Mouse (Mus musculus) liver, embryonic 12.5 days (tissue): ENCODE data around the gene Cldn12. TPM values are rescaled to one million over a fixed set of nuclear protein-coding genes. Genes with fewer than 3 reads are reported as not detected.

Experiments used
- ATAC-seq: fragments of 200-750 bp; cut with Nextera tagmentation; 2 replicates; pipeline ENCODE4 v1.8.0; 2017; ENCODE audit warnings: moderate number of reproducible peaks, mild to moderate bottlenecking, moderate library complexity
- H3K27ac ChIP-seq: fragments of 300-500 bp; sonication (generic); 2 replicates; pipeline ENCODE4 v1.5.1; 2016; ENCODE audit warnings: mild to moderate bottlenecking
- H3K27me3 ChIP-seq: fragments of 300-500 bp; sonication (generic); replicated peaks from 2 replicates; pipeline ENCODE4 v1.6.1; 2016; ENCODE audit warnings: mild to moderate bottlenecking, moderate library complexity
- H3K36me3 ChIP-seq: fragments of 300-500 bp; sonication (generic); 2 replicates; pipeline ENCODE4 v1.6.1; 2016; ENCODE audit warnings: mild to moderate bottlenecking, moderate library complexity
- H3K4me1 ChIP-seq: fragments of 300-500 bp; sonication (generic); 2 replicates; pipeline ENCODE4 v1.6.1; 2016
- H3K4me2 ChIP-seq: fragments of 300-500 bp; sonication (generic); 2 replicates; pipeline ENCODE4 v1.6.1; 2016; ENCODE audit warnings: mild to moderate bottlenecking, moderate library complexity
- H3K4me3 ChIP-seq: fragments of 300-500 bp; sonication (generic); 2 replicates; pipeline ENCODE4 v1.5.1; 2016; ENCODE audit warnings: mild to moderate bottlenecking, moderate library complexity
- H3K9ac ChIP-seq: fragments of 300-500 bp; sonication (generic); 2 replicates; pipeline ENCODE4 v1.6.1; 2016; ENCODE audit warnings: mild to moderate bottlenecking, moderate library complexity
- H3K9me3 ChIP-seq: fragments of 300-500 bp; sonication (generic); replicated peaks from 2 replicates; pipeline ENCODE4 v1.6.1; 2016; ENCODE audit warnings: mild to moderate bottlenecking, moderate library complexity
- WGBS: fragments of 180-500 bp; shearing (Covaris S2); methylation state at CpG from one replicate; pipeline ENCODE4 v1.1.7; 2016; ENCODE audit not compliant: insufficient replicate concordance; 5-methylcytosine and 5-hydroxymethylcytosine counted together
- polyA plus RNA-seq: library from polyadenylated mRNA; unstranded; fragments of >200 nt; fragmentation: Nextera tagmentation; extraction: Ambion mirVana; gene quantifications from 2 replicates; pipeline ENCODE4 v1.2.1, GENCODE M21; 2016

Gene Cldn12
- polyA plus RNA-seq, 1 experiment from 2014 or later = 10.8 TPM

DNA sequence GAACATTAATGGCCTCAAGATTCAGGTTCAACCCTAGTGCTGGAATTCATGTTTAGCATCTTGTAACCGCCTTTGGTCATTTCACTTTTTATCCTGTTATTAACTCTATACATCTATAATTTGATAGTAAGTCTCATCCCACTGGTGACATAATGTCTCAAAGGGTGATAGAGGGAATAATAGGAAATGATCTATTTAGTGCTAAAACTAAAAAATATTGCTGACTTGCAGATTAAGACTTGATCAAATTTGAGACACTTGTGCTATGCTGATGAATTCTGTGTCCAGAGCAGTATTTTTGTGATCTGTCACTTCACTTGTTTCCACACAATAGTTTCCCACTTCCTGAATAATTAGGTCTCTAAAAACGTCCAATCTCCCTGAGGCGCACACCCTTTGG is 3.4 kb downstream of the Cldn12 start:
- H3K9ac ChIP-seq = no peak overlapping the region
- 69% methylated on average over 3 of the region's 3 CpGs for WGBS
- H3K4me3 ChIP-seq = no peak overlapping the region
- H3K4me1 ChIP-seq = peaks cover 7% of the 10 kb centered on the region; the same call in 1 of the 2 replicates
- no peak overlapping the region for H3K4me2 ChIP-seq
- H3K36me3 ChIP-seq = peaks cover 10% of the 10 kb centered on the region
- no peaks in the 10 kb centered on the region for H3K9me3 ChIP-seq
- no peak overlapping the region for H3K27ac ChIP-seq
- H3K27me3 ChIP-seq = no peaks in the 10 kb centered on the region; the same call in 1 of the 2 replicates
- ATAC-seq = no peak

DNA sequence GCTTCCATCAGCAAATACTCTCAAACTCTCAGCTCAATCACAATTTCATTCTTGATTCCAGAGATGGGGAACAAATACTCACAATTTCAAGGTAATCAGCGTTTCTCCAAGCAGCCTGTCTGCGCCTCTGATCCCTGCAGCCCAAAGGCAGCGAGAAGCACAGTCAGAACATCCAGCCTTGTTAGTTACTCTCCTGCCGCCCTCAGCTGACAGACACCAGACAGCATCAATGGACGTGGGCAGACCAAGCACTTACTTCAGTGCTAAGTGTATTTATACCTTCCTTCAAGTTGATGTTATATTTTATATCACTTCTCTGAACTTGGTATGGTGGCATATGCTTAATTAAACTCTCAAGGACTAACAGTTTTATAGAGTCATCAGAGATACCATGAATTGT is 3.8 kb downstream of the Cldn12 start:
- no peak overlapping the region for H3K4me3 ChIP-seq
- 68% methylated on average over 5 of the region's 5 CpGs for WGBS
- H3K4me1 ChIP-seq = peaks cover 7% of the 10 kb centered on the region; the same call in 1 of the 2 replicates
- no peaks in the 10 kb centered on the region for H3K9me3 ChIP-seq
- no peak overlapping the region for H3K27ac ChIP-seq
- no peak for ATAC-seq
- H3K27me3 ChIP-seq = no peaks in the 10 kb centered on the region; the same call in 1 of the 2 replicates
- peaks cover 10% of the 10 kb centered on the region for H3K36me3 ChIP-seq
- H3K9ac ChIP-seq = no peak overlapping the region
- H3K4me2 ChIP-seq = no peak overlapping the region

DNA sequence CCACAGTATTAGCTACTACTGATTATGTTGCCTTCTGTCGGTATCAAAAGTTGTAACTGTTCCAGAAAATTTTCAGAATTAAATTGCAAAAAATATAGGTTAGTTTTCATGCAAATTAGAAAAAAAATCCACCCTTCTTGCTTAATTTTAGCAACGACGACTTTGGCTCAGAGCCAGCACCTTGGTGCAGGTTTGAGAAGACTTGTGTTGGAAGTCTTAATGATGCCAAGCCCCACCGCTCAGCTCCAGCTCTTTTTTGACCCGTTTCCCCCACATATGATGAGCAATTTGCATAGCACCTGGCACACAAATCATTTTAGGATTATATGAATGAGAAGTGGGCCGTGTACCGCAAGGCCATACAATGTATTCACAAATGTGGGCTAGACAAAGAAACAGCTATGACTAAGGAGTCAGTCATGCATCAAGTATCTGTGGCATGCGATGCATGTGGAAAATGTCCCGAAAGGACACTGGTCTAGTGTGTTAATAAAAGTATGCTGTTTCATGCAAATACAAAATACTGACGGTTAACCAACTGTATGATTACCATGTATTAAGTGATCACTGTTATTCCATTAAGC is 4.4 kb downstream of the Cldn12 start:
- ATAC-seq = no peak
- Histone ChIP-seq H3K27ac (no peak overlapping the region), H3K4me2 (no peak overlapping the region), H3K9me3 (no peaks in the 10 kb centered on the region), H3K9ac (no peak overlapping the region), H3K27me3 (no peaks in the 10 kb centered on the region; the same call in 1 of the 2 replicates), H3K4me1 (peaks cover 7% of the 10 kb centered on the region; the same call in 1 of the 2 replicates), H3K36me3 (peaks cover 10% of the 10 kb centered on the region), H3K4me3 (no peak overlapping the region)
- WGBS = 80% methylated on average over 10 of the region's 10 CpGs

DNA sequence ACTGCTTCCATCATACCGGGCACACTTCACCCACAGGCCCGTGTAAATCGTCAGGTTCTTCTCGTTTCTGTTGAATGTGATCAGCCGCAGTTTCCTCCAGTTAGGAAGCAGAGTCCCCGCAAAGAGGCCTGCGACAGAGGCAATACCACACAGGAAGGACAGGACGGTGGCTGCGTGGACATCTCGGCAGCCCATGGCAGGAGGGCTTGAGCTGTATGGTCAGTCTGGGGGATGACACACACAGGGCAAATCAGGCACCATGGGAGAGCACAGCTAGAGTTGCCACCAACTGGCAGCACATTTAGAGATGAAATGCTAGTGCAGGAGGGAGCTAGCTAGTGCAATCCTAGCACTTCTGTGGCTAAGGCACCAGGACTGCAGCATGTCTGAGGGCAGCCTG is 6.5 kb downstream of the Cldn12 start:
- no peak overlapping the region for H3K27ac ChIP-seq
- no peak overlapping the region for H3K4me3 ChIP-seq
- peaks cover 12% of the 10 kb centered on the region for H3K36me3 ChIP-seq
- no peaks in the 10 kb centered on the region for H3K9me3 ChIP-seq
- WGBS = 64% methylated on average over 10 of the region's 10 CpGs
- no peak; the same call in 1 of the 2 replicates for ATAC-seq
- no peaks in the 10 kb centered on the region for H3K27me3 ChIP-seq
- H3K4me1 ChIP-seq = no peaks in the 10 kb centered on the region
- no peak overlapping the region for H3K9ac ChIP-seq
- H3K4me2 ChIP-seq = no peak overlapping the region

DNA sequence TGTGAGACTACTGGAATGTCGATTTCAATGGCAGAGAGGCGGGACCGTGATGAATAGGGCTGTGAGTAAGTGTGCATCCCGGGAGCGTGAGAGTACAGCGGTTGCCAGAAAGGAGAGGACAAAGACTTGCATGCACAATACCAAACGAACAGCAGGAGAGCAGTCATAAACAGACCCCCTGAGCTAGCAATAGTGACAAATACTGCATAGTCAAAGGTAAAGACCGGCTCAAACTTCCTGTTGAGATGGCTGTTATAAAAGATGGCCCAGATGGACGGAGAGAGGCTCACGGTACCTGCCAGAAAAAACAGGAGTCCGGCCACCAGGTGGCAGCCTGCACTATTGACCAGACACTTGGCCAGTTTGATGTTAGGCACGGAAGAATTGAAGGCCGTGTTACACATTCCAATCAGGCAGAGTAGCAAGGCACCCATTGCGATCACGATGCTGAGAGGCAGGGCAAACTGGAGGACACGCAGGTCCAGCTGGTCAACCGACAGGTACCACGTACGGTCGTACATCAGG is 7.0 kb downstream of the Cldn12 start:
- Histone ChIP-seq H3K4me2 (no peak overlapping the region), H3K4me3 (no peak overlapping the region), H3K9ac (no peak overlapping the region), H3K4me1 (no peaks in the 10 kb centered on the region), H3K27me3 (no peaks in the 10 kb centered on the region), H3K9me3 (no peaks in the 10 kb centered on the region), H3K36me3 (peaks cover 12% of the 10 kb centered on the region), H3K27ac (no peak overlapping the region)
- 61% methylated on average over 20 of the region's 20 CpGs for WGBS
- no peak for ATAC-seq

DNA sequence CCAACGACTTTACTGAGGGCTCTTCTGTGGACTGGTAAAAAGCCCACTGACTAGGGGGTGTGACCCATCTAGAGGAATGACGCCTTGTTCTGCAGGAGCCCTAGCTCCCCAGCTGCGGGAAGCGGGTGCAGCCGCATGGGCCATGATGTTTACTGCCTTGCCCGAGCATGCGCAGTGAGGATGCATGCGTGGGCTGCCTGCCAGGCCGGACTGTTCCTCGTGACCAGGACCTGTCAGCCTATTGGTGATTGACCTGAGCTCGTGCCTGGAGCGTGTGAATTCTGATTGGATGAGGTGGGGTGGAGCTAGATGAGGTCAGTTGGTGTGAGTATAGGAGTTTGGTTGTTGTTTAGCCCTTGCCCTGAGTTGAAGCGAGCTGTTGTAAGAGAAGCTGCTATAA is 10.3 kb downstream of the Cldn12 start:
- Histone ChIP-seq H3K9ac (no peak overlapping the region), H3K36me3 (peaks cover 7% of the 10 kb centered on the region; the same call in 1 of the 2 replicates), H3K4me3 (no peak overlapping the region), H3K27me3 (no peaks in the 10 kb centered on the region), H3K4me1 (no peaks in the 10 kb centered on the region), H3K4me2 (no peak overlapping the region), H3K27ac (no peak overlapping the region), H3K9me3 (no peaks in the 10 kb centered on the region)
- 68% methylated on average over 13 of the region's 13 CpGs for WGBS
- ATAC-seq = no peak

DNA sequence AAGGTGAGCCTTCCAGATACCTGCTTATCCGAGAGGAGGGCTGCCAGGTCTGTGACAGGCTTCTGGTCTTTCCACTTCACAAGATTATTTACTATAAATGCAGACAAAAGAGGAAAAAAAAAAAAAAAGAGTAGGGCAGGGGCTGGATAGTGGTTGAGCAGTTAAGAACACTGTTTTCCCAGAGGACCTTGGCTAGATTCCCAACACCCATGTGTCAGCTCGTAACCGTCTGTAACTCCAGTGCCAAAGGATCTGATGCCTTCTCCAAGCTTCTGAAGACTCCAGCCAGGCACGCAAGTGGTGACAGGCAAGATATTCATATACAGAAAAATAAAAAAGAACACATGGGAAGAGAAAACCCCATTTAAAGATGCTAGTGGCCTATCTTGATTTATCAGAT is 11.4 kb downstream of the Cldn12 start:
- Histone ChIP-seq H3K27ac (no peak overlapping the region), H3K9ac (no peak overlapping the region), H3K36me3 (peaks cover 7% of the 10 kb centered on the region; the same call in 1 of the 2 replicates), H3K4me3 (no peak overlapping the region), H3K9me3 (no peaks in the 10 kb centered on the region), H3K4me2 (no peak overlapping the region), H3K4me1 (no peaks in the 10 kb centered on the region), H3K27me3 (no peaks in the 10 kb centered on the region)
- 73% methylated on average over 4 of the region's 4 CpGs for WGBS
- ATAC-seq = no peak

DNA sequence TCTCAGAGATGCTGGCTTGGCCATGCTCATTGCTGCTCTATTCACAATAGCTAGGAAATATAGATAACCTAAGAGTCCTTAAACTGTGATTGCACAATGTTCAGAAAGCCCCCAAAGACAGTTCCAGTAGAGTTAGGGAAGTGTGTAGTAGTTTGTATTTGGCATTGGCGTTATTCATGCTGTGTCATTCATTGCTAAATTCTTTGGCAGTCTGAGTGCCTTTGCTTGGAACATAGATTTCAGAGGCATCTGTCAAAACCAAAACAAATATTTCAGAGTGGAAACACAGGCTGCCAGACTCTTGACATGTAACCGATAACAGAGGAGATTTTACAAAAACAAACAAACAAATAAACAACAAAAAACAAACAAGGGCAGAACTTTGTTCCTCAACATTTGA is 13.2 kb downstream of the Cldn12 start:
- H3K9ac ChIP-seq = no peak overlapping the region
- H3K27ac ChIP-seq = no peak overlapping the region
- H3K4me2 ChIP-seq = no peak overlapping the region
- peaks cover 3% of the 10 kb centered on the region; the same call in 1 of the 2 replicates for H3K36me3 ChIP-seq
- 65% methylated on average over 2 of the region's 2 CpGs for WGBS
- no peak for ATAC-seq
- no peaks in the 10 kb centered on the region for H3K9me3 ChIP-seq
- no peaks in the 10 kb centered on the region for H3K27me3 ChIP-seq
- H3K4me3 ChIP-seq = no peak overlapping the region
- no peaks in the 10 kb centered on the region for H3K4me1 ChIP-seq

DNA sequence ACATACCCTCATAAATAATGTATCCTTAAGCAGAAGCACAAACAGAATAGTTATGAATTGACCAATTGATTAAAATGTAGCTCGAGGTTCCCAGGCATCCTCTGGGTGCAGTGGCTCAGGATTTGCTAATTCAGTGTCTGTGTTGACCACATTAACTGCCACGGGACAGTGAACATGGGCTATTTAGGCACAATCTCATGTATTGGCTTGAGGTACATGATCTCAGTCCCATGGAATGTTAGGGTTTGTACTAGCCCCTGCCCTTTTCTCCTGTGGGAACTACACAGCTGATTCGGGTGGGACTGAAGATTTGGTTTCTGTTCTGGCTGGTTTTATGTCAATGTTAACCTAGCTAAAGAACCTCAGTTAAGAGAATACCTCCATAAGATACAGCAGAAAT is 18.4 kb downstream of the Cldn12 start:
- Histone ChIP-seq H3K4me3 (no peak overlapping the region), H3K9me3 (no peaks in the 10 kb centered on the region), H3K27ac (no peak overlapping the region), H3K27me3 (no peaks in the 10 kb centered on the region), H3K4me1 (no peaks in the 10 kb centered on the region), H3K36me3 (no peaks in the 10 kb centered on the region), H3K4me2 (no peak overlapping the region), H3K9ac (no peak overlapping the region)
- ATAC-seq = no peak
- 48% methylated on average over 3 of the region's 3 CpGs for WGBS

DNA sequence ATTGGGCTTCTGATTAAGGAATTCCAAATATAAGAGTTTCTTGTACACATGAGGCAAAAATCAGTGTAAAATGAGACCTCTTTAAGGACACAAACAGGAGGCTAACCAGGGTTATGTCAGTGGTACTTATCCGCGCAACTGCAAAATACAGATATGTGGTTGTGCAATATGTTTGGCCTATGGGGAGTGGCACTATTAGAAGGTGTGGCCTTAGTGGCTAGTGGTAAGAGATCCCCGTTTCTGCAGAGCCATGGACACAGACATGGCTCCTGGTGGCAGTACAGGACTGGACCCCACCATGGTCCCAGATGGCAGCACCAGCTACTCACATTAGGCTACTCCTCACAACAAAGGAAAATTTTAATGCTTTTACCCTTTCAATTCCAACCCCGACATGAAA is 19.7 kb downstream of the Cldn12 start:
- no peaks in the 10 kb centered on the region for H3K4me1 ChIP-seq
- no peak overlapping the region for H3K4me3 ChIP-seq
- ATAC-seq = no peak

DNA sequence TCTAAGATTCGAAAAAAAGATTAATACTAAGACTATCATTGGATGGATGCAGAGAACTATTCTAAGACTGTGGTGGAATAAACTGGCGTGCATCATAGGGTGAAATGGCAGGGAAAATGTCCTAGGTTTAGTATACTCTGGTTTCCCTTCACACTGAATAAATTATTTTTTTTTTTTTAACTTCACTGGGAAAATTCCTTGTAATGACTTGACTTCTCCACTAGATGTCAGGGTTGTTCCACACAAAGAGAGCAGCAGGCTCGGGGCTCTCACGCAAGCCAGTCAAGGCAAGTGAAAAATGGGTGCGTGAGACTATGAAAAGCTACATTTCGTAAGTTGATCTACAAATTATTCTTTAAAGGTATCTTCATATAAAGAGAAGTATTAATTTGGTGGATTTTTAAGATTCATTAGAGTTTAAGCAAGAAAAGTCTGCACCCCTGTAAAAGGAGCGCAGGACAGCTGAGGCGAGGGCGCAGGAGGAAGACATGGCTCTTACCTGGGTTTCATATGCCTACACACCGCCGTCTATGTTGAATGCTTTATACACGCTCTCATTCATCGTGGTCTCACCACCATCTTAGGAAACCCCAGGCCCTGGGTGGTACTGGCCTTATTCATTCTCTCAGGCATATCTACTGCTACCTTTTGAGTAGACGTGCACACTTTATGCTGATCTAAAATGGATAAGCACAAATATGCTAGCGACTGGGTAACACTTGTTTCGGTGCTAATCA is 20.3 kb downstream of the Cldn12 start:
- Histone ChIP-seq H3K9me3 (no peaks in the 10 kb centered on the region), H3K36me3 (no peaks in the 10 kb centered on the region), H3K4me1 (no peaks in the 10 kb centered on the region), H3K9ac (no peak overlapping the region), H3K4me2 (no peak overlapping the region), H3K4me3 (no peak overlapping the region), H3K27me3 (no peaks in the 10 kb centered on the region), H3K27ac (no peak overlapping the region)
- 35% methylated on average over 16 of the region's 16 CpGs for WGBS
- no peak for ATAC-seq

More for the DNA sequence above, 19.7 kb downstream of the Cldn12 start:
- Histone ChIP-seq H3K27ac (no peak overlapping the region), H3K27me3 (no peaks in the 10 kb centered on the region), H3K9me3 (no peaks in the 10 kb centered on the region), H3K4me2 (no peak overlapping the region), H3K9ac (no peak overlapping the region), H3K36me3 (no peaks in the 10 kb centered on the region)
- 67% methylated on average over 4 of the region's 4 CpGs for WGBS

DNA sequence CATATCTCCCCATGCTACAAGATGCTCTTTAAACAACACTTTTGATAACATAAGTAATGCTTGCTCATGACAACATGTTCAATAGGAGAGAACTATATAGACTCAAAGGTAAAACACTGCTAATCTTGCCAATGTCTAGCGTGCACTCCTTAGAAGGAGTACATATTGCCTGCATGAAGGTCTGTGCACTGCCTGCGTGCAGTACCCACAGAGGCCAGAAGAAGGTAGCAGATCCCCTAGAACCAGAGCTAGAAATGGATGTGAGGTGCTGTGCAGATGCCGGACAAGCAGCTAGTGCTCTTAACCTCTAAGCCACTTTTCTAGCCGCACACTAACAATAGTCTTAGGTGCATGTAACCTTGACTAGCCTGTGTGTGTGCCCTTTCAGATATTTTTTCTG is 22.6 kb downstream of the Cldn12 start:
- no peak overlapping the region for H3K4me3 ChIP-seq
- no peak overlapping the region for H3K9ac ChIP-seq
- H3K9me3 ChIP-seq = no peaks in the 10 kb centered on the region
- no peaks in the 10 kb centered on the region for H3K4me1 ChIP-seq
- no peaks in the 10 kb centered on the region for H3K36me3 ChIP-seq
- ATAC-seq = no peak
- H3K27me3 ChIP-seq = no peaks in the 10 kb centered on the region
- H3K4me2 ChIP-seq = no peak overlapping the region
- no peak overlapping the region for H3K27ac ChIP-seq
- WGBS = 74% methylated on average over 4 of the region's 4 CpGs
